Mouse (Mus musculus) embryonic stem cell, embryonic (primary cell): Measurements from ENCODE around the gene Gm21833.
"Not testable (repeated sequence)": the region's sequence is repeated elsewhere in the genome, so short reads cannot be mapped to it uniquely, and the experiment has no call there.

Source experiments
- CTCF ChIA-PET, 4 experiments: fragments of 300-600 bp in 2 of 4; fragments of 350-600 bp in 2 of 4; sonication (Branson Sonifier 250); formaldehyde crosslinking; loops; one replicate each; lab custom pipeline; 2022; ENCODE audit warnings: inconsistent platforms in 2 of 4; lab: Charles Lee
- POLR2A ChIA-PET, 4 experiments: fragments of 300-600 bp in 2 of 4; fragments of 350-600 bp in 2 of 4; sonication (Branson Sonifier 250); formaldehyde crosslinking; loops; one replicate each; lab custom pipeline; 2022; ENCODE audit warnings: antibody characterized with exemption in 4 of 4, inconsistent platforms in 1 of 4; lab: Charles Lee

Gene Gm21833

DNA sequence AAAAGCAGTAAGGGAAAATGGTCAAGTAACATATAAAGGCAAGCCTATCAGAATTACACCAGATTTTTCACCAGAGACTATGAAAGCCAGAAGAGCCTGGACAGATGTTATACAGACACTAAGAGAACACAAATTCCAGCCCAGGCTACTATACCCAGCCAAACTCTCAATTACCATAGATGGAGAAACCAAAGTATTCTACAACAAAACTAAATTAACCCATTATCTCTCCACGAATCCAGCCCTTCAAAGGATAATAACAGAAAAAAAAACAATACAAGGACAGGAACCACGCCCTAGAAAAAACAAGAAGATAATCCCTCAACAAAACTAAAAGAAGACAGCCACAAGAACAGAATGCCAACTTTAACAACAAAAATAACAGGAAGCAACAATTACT, at the start of gene Gm21833:
Gene Gm21833, plus strand, starts transcription at position 301 of the 400 bp plus-strand sequence.
- POLR2A ChIA-PET, CTCF ChIA-PET: not testable (repeated sequence)

DNA sequence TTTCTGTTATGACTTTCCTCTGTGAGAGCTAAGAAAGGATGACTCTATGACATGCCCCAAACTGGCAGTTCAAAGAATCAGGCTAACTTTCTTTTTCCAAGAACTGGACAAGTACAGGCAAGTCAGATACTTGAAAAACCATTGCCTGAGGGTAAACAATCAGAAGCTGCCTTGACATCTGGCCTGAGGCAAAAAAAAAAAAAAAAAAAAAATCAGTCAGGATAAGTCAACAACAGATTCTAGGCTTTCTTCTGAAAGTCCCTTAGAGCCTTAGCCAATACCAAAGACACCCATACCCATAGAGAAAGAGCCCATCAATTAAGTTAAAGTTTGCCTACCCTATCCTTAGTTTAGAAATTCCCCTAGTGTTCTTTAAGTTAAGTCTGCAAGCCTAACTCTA, 38.7 kb upstream of the Gm21833 start:
- CTCF ChIA-PET, result interaction anchor here in 1 of 4 experiments (0.7 kb wide), 1 partner anchor 1430 kb away, joined by 16 read pairs; no protein-coding TSS in a partner anchor
- POLR2A ChIA-PET, result interaction anchor here in 1 of 4 experiments (0.6 kb wide), 1 partner anchor 188 kb away, joined by 3 read pairs; no protein-coding TSS in a partner anchor

DNA sequence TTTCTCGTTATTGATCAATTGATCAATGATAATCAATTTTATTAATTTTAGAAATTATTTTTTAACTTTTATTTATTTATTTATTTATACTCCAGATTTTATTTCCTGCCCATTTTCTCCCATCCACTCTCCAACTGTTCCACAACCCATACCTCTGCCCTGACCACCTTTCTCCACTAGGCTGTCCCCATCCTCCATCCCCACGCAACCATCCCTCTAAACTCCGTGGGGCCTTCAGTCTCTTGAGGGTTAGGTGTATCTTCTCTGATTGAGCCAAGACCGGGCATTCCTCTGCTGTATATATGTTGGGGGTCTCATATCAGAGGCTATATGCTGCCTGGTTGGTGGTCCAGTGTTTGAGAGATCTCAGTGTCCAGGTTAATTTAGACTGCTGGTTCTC, 31.7 kb upstream of the Gm21833 start:
- ChIA-PET POLR2A (no interaction called here), CTCF (no interaction called here)

DNA sequence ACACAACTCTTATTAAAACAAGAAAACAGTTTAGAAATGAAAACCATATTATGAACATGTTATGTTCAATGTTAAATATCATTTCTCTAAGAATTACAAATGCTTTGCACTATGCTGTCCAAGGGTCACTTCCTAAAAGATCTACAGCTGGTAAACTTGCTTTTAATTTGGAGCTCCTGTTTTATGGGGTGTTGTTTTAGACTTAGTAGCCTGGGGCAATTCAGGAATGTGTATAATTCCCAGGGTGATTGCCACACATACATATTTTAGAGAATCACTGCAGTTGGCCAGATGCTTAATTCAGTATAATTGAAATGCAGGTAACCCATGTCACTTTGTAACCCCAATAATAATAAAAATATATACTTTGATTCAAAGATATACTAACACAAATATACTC, 12.9 kb upstream of the Gm21833 start:
- ChIA-PET CTCF (no interaction called here), POLR2A (no interaction called here)

DNA sequence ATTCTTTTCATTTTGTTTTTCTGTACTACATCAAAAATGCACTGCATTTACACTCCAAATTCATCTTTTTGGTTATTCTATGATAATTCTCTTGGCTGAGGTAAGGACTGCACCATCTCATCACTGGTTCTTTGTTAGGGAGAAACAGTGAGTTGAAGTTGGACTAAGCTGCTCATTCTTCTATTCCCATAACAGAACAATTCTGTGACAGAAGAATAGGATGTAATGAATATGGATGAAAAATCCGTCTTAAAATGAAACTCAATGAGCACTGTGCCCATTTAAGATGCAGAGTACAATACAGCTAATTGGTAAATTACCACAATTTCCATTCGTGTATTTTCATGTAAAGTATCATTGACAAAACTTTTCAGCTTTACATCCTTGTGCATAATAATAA, 11.6 kb upstream of the Gm21833 start:
- POLR2A ChIA-PET, result no interaction called here
- CTCF ChIA-PET, result no interaction called here

DNA sequence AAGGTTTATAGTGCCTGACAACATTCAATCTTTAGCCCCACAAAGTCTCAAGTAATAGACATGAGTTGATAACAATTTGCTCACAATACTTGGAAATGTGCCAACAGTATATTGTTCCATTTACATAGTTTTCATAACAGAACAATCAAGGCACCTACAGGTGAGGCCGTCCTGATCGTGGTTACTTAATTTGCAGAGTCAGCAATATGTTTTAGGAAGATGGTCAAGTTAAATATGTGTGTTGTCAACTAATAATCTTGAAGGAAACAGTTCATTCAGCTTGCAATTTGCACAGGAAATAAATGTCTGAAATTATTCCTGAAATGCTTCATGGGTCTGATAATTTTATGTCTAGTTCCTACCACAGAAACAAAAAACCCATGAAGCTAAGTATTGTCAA, 27.6 kb downstream of the Gm21833 start:
- CTCF ChIA-PET, result no interaction called here
- POLR2A ChIA-PET, result interaction anchor here in 1 of 4 experiments (0.8 kb wide), 1 partner anchor 278 kb away, joined by 4 read pairs; no protein-coding TSS in a partner anchor

DNA sequence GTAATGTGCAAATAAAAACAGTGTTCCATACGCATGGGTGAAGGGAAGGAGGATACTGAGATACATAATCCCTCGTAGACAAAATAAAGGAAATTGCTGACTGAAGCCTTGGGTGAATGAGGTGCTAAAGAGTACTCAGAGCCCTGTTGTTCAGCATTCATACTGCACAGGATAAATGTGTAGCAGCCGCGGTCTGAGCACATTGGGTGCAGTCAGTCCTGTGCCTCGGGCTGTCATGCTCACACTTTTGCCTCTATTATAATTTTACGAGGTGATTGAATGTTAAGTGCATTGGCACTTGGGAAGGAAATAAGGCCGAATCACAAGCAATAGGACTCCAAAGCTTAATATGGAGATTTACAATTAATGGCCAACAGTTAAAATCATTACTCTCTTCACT, 36.4 kb downstream of the Gm21833 start:
- ChIA-PET POLR2A (no interaction called here), CTCF (no interaction called here)
